Mouse (Mus musculus): ENCODE measurements around the gene Deup1.

DNA sequence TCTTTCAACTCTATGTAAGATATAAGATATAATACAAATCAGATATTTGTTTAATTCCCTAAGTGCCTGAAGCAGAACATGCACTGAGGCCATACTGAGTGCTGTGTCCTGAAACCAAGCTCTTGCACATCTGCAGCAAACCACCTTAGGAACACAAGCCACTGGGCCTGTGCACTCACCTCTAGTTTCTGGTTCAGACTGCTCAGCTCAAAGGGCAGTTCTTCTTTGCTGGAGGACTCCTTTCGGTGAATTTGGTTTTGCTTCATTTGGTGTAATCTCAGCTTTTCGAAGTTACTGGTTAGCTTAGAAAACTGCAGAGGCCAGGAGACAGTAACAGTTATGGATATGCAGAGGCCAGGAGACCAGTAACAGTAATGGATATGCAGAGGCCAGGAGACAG lies 20.1 kb downstream of the Deup1 start:
- TF ChIP-seq CTCF (IDR thresholded peaks at IDR 0.05; ENCODE audit: borderline replicate concordance, control insufficient read depth, extremely low read depth, insufficient read depth, low read length, poor library complexity) (no peak), POLR2A (IDR thresholded peaks at IDR 0.05; ENCODE audit: control insufficient read depth, extremely low read depth, insufficient read depth, low read length, poor library complexity) (no peak)

Data from thymus, adult 2 months (tissue).